Mouse (Mus musculus) midbrain, embryonic 14.5 days (tissue): ENCODE measurements around the gene Dennd4c. TPM values are rescaled to one million over a fixed set of nuclear protein-coding genes. Genes with fewer than 3 reads are reported as not detected.

Source experiments
- ATAC-seq: fragments of 200-750 bp; cut with Nextera tagmentation; 2 replicates; pipeline ENCODE4 v1.8.0; 2017; ENCODE audit warnings: moderate number of reproducible peaks, moderate library complexity; ENCODE audit not compliant: low FRiP score, low TSS enrichment
- DNase-seq: peaks from one replicate; pipeline ENCODE4 v3.0.0-alpha.2; 2015
- H3K27ac ChIP-seq: fragments of 300-500 bp; sonication (generic); replicated peaks from 2 replicates; pipeline ENCODE4 v1.5.1; 2014; ENCODE audit warnings: mild to moderate bottlenecking, low read depth, low read length, moderate library complexity
- H3K27me3 ChIP-seq: fragments of 300-500 bp; sonication (generic); 2 replicates; pipeline ENCODE4 v1.6.1; 2014; ENCODE audit warnings: low read length, control low read depth, mixed read lengths; ENCODE audit not compliant: control insufficient read depth, insufficient read depth
- H3K36me3 ChIP-seq: fragments of 300-500 bp; sonication (generic); 2 replicates; pipeline ENCODE4 v1.6.1; 2014; ENCODE audit warnings: low read length, control low read depth; ENCODE audit not compliant: control insufficient read depth, insufficient read depth
- H3K4me1 ChIP-seq: fragments of 300-500 bp; sonication (generic); 2 replicates; pipeline ENCODE4 v1.6.1; 2014; ENCODE audit warnings: mild to moderate bottlenecking, antibody characterized with exemption, low read length, control low read depth; ENCODE audit not compliant: control insufficient read depth, insufficient read depth
- H3K4me2 ChIP-seq: fragments of 300-500 bp; sonication (generic); 2 replicates; pipeline ENCODE4 v1.6.1; 2014; ENCODE audit warnings: mild to moderate bottlenecking, low read length, moderate library complexity
- H3K4me3 ChIP-seq: fragments of 300-500 bp; sonication (generic); replicated peaks from 2 replicates; pipeline ENCODE4 v1.5.1; 2014; ENCODE audit warnings: low read depth, low read length
- H3K9ac ChIP-seq: fragments of 300-500 bp; sonication (generic); replicated peaks from 2 replicates; pipeline ENCODE4 v1.6.1; 2014; ENCODE audit warnings: mild to moderate bottlenecking, low read length, moderate library complexity
- H3K9me3 ChIP-seq: fragments of 300-500 bp; sonication (generic); 2 replicates; pipeline ENCODE4 v1.6.1; 2016; ENCODE audit warnings: low read length, control low read depth, mixed read lengths; ENCODE audit not compliant: control insufficient read depth
- WGBS: fragments of 180-500 bp; shearing (Covaris S2); extraction: QIAGEN DNeasy Blood & Tissue Kit; methylation state at CpG from one replicate; pipeline ENCODE4 v1.1.7; 2014; 5-methylcytosine and 5-hydroxymethylcytosine counted together
- polyA plus RNA-seq: library from polyadenylated mRNA; unstranded; fragments of >200 nt; fragmentation: Nextera tagmentation; extraction: Ambion mirVana; gene quantifications from 2 replicates; pipeline ENCODE4 v1.2.1, GENCODE M21; 2014

Dennd4c gene
- polyA plus RNA-seq, 1 experiment from 2014 or later = 5.1 TPM

GRCm38 (mm10) chr4:86717176-86717575 lies 31.2 kb upstream of the Dennd4c start:
- Histone ChIP-seq H3K4me1 (no peaks in the 10 kb centered on the region), H3K36me3 (no peaks in the 10 kb centered on the region), H3K9me3 (no peaks in the 10 kb centered on the region), H3K27ac (no peak overlapping the region), H3K4me3 (no peak overlapping the region), H3K27me3 (no peaks in the 10 kb centered on the region), H3K4me2 (no peak overlapping the region), H3K9ac (no peak overlapping the region)
- DNase-seq (peak; percentile 31), ATAC-seq (no peak)
- WGBS = 77% methylated on average over 1 of the region's 1 CpGs

- Histone ChIP-seq H3K27me3 (no peaks in the 10 kb centered on the region), H3K4me3 (no peak overlapping the region), H3K9ac (no peak overlapping the region), H3K4me2 (no peak overlapping the region), H3K9me3 (no peaks in the 10 kb centered on the region), H3K27ac (no peak overlapping the region), H3K36me3 (no peaks in the 10 kb centered on the region), H3K4me1 (no peaks in the 10 kb centered on the region)
- 82% methylated on average over 4 of the region's 4 CpGs for WGBS
- no peak for ATAC-seq
- DNase-seq = no peak
These were observed 29.3 kb upstream of the Dennd4c start for GRCm38 (mm10) chr4:86718878-86719577.

GRCm38 (mm10) chr4:86721856-86722358 lies 26.4 kb upstream of the Dennd4c start:
- Histone ChIP-seq H3K4me3 (no peak overlapping the region), H3K9ac (no peak overlapping the region), H3K36me3 (no peaks in the 10 kb centered on the region), H3K9me3 (no peaks in the 10 kb centered on the region), H3K4me2 (no peak overlapping the region), H3K27me3 (no peaks in the 10 kb centered on the region), H3K4me1 (no peaks in the 10 kb centered on the region), H3K27ac (no peak overlapping the region)
- no peak for ATAC-seq
- 81% methylated on average over 8 of the region's 8 CpGs for WGBS
- no peak for DNase-seq

- H3K9ac ChIP-seq = no peak overlapping the region
- H3K27me3 ChIP-seq = no peaks in the 10 kb centered on the region
- H3K4me2 ChIP-seq = no peak overlapping the region
- H3K4me1 ChIP-seq = no peaks in the 10 kb centered on the region
- no peaks in the 10 kb centered on the region for H3K36me3 ChIP-seq
- DNase-seq (no peak), ATAC-seq (no peak)
- no peak overlapping the region for H3K27ac ChIP-seq
- H3K9me3 ChIP-seq = no peaks in the 10 kb centered on the region
- H3K4me3 ChIP-seq = no peak overlapping the region
- WGBS = 82% methylated on average over 4 of the region's 4 CpGs
These were observed 23.2 kb upstream of the Dennd4c start for GRCm38 (mm10) chr4:86725175-86725574.

GRCm38 (mm10) chr4:86726141-86726540 lies 22.2 kb upstream of the Dennd4c start:
- no peaks in the 10 kb centered on the region for H3K36me3 ChIP-seq
- no peaks in the 10 kb centered on the region for H3K9me3 ChIP-seq
- ATAC-seq (no peak), DNase-seq (no peak)
- H3K27ac ChIP-seq = no peak overlapping the region
- no peak overlapping the region for H3K9ac ChIP-seq
- 83% methylated on average over 5 of the region's 5 CpGs for WGBS
- no peaks in the 10 kb centered on the region for H3K4me1 ChIP-seq
- no peak overlapping the region for H3K4me2 ChIP-seq
- H3K4me3 ChIP-seq = no peak overlapping the region
- H3K27me3 ChIP-seq = no peaks in the 10 kb centered on the region

GRCm38 (mm10) chr4:86729829-86730228 lies 18.5 kb upstream of the Dennd4c start:
- WGBS = 90% methylated on average over 6 of the region's 6 CpGs
- no peak overlapping the region for H3K27ac ChIP-seq

GRCm38 (mm10) chr4:86734088-86734841 lies 14.1 kb upstream of the Dennd4c start:
- H3K27me3 ChIP-seq = no peaks in the 10 kb centered on the region
- 89% methylated on average over 19 of the region's 19 CpGs for WGBS
- no peaks in the 10 kb centered on the region for H3K36me3 ChIP-seq
- no peak overlapping the region for H3K27ac ChIP-seq
- H3K4me1 ChIP-seq = no peaks in the 10 kb centered on the region
- no peaks in the 10 kb centered on the region for H3K9me3 ChIP-seq
- ATAC-seq (no peak), DNase-seq (no peak)
- H3K4me3 ChIP-seq = no peak overlapping the region
- H3K4me2 ChIP-seq = no peak overlapping the region
- no peak overlapping the region for H3K9ac ChIP-seq

More at GRCm38 (mm10) chr4:86729829-86730228, 18.5 kb upstream of the Dennd4c start:
- no peaks in the 10 kb centered on the region for H3K4me1 ChIP-seq
- H3K4me3 ChIP-seq = no peak overlapping the region
- ATAC-seq = no peak
- H3K9me3 ChIP-seq = no peaks in the 10 kb centered on the region
- DNase-seq = no peak
- H3K27me3 ChIP-seq = no peaks in the 10 kb centered on the region
- no peaks in the 10 kb centered on the region for H3K36me3 ChIP-seq
- H3K4me2 ChIP-seq = no peak overlapping the region
- H3K9ac ChIP-seq = no peak overlapping the region

- no peak overlapping the region for H3K4me3 ChIP-seq
- no peak overlapping the region for H3K4me2 ChIP-seq
- 81% methylated on average over 5 of the region's 5 CpGs for WGBS
- no peaks in the 10 kb centered on the region for H3K36me3 ChIP-seq
- H3K9ac ChIP-seq = no peak overlapping the region
- H3K27ac ChIP-seq = no peak overlapping the region
- H3K27me3 ChIP-seq = no peaks in the 10 kb centered on the region
- ATAC-seq = no peak
- DNase-seq = no peak
- H3K9me3 ChIP-seq = no peaks in the 10 kb centered on the region
- no peaks in the 10 kb centered on the region for H3K4me1 ChIP-seq
These were observed 8.9 kb upstream of the Dennd4c start for GRCm38 (mm10) chr4:86739308-86739993.
